Mouse (Mus musculus) midbrain, postnatal 0 days (tissue): ENCODE results near the gene Clstn2. TPM values are rescaled to one million over a fixed set of nuclear protein-coding genes. Genes with fewer than 3 reads are reported as not detected.

ENCODE experiments used
- ATAC-seq: fragments of 200-750 bp; cut with Nextera tagmentation; 2 replicates; pipeline ENCODE4 v1.8.0; 2017; ENCODE audit warnings: moderate number of reproducible peaks, mild to moderate bottlenecking, moderate TSS enrichment, moderate library complexity; ENCODE audit not compliant: low FRiP score
- DNase-seq: peaks from one replicate; pipeline ENCODE4 v3.0.0-alpha.2; 2015; ENCODE audit warnings: low spot score
- H3K27ac ChIP-seq: fragments of 300-500 bp; sonication (generic); 2 replicates; pipeline ENCODE4 v1.5.1; 2014; ENCODE audit warnings: low read depth, mild to moderate bottlenecking, low read length, mixed read lengths
- H3K27me3 ChIP-seq: fragments of 300-500 bp; sonication (generic); 2 replicates; pipeline ENCODE4 v1.6.1; 2014; ENCODE audit warnings: low read length, control low read depth, mixed read lengths; ENCODE audit not compliant: insufficient read depth
- H3K36me3 ChIP-seq: fragments of 300-500 bp; sonication (generic); 2 replicates; pipeline ENCODE4 v1.6.1; 2014; ENCODE audit warnings: low read length, control low read depth, mixed read lengths; ENCODE audit not compliant: insufficient read depth
- H3K4me1 ChIP-seq: fragments of 300-500 bp; sonication (generic); 2 replicates; pipeline ENCODE4 v1.6.1; 2014; ENCODE audit warnings: mild to moderate bottlenecking, control low read depth, antibody characterized with exemption, low read length, mixed read lengths; ENCODE audit not compliant: insufficient read depth
- H3K4me2 ChIP-seq: fragments of 300-500 bp; sonication (generic); 2 replicates; pipeline ENCODE4 v1.6.1; 2014; ENCODE audit warnings: low read depth, mild to moderate bottlenecking, low read length, mixed read lengths; ENCODE audit not compliant: poor library complexity, severe bottlenecking
- H3K4me3 ChIP-seq: fragments of 300-500 bp; sonication (generic); 2 replicates; pipeline ENCODE4 v1.5.1; 2014; ENCODE audit warnings: low read depth, mild to moderate bottlenecking, low read length, moderate library complexity
- H3K9ac ChIP-seq: fragments of 300-500 bp; sonication (generic); replicated peaks from 2 replicates; pipeline ENCODE4 v1.6.1; 2014; ENCODE audit warnings: mild to moderate bottlenecking, low read length, moderate library complexity, mixed read lengths; ENCODE audit not compliant: poor library complexity, severe bottlenecking
- H3K9me3 ChIP-seq: fragments of 300-500 bp; sonication (generic); 2 replicates; pipeline ENCODE4 v1.6.1; 2016; ENCODE audit warnings: low read length, control low read depth
- CTCF ChIP-seq: IDR thresholded peaks from 2 replicates; pipeline ENCODE4 v1.5.1; 2016; ENCODE audit warnings: antibody characterized with exemption, mild to moderate bottlenecking
- WGBS: fragments of 180-500 bp; shearing (Covaris S2); extraction: QIAGEN DNeasy Blood & Tissue Kit; methylation state at CpG from one replicate; pipeline ENCODE4 v1.1.7; 2014; 5-methylcytosine and 5-hydroxymethylcytosine counted together
- polyA plus RNA-seq: library from polyadenylated mRNA; unstranded; fragments of >200 nt; fragmentation: Nextera tagmentation; extraction: Ambion mirVana; gene quantifications from 2 replicates; pipeline ENCODE4 v1.2.1, GENCODE M21; 2015
- total RNA-seq: library from RNA; depleted of rRNA; stranded (reverse); fragments of >200 nt; gene quantifications from 2 replicates; pipeline ENCODE4 v1.2.3, GENCODE M21; 2014; rRNA removed

Gene Clstn2
- total RNA-seq (45.7 and 52.0 TPM in 2 replicates), polyA plus RNA-seq (9.2 and 9.8 TPM in 2 replicates)

GRCm38 (mm10) chr9:98032573-98033272 lies at the start of gene Clstn2:
Gene Clstn2 (minus strand): TSS chr9:98033181.
- H3K27ac ChIP-seq: peak within 1 kb of the TSS; percentile 47; the same call in 1 of the 2 replicates
- no peaks in the 10 kb centered on the region for H3K9me3 ChIP-seq
- 0 out of 2 replicates have a peak, but pooled peaks cover 3% of the 10 kb centered on the region for H3K27me3 ChIP-seq
- H3K36me3 ChIP-seq: no peaks in the 10 kb centered on the region
- peak; percentile 59 for TF ChIP-seq CTCF
- H3K4me3 ChIP-seq: peak within 1 kb of the TSS; percentile 77
- H3K4me1 ChIP-seq: no peaks in the 10 kb centered on the region
- DNase-seq (peak; percentile 68), ATAC-seq (peak; percentile 88)
- peak within 1 kb of the TSS; percentile 64 for H3K9ac ChIP-seq
- peak within 1 kb of the TSS; percentile 93 for H3K4me2 ChIP-seq
- WGBS: 1% methylated on average over 63 of the region's 73 CpGs

GRCm38 (mm10) chr9:98067767-98068166 lies 34.8 kb upstream of the Clstn2 start:
- Histone ChIP-seq H3K4me2 (no peak overlapping the region), H3K9ac (no peak overlapping the region), H3K36me3 (no peaks in the 10 kb centered on the region), H3K4me1 (no peaks in the 10 kb centered on the region), H3K4me3 (no peak overlapping the region), H3K9me3 (no peaks in the 10 kb centered on the region), H3K27me3 (no peaks in the 10 kb centered on the region), H3K27ac (no peak overlapping the region)
- 92% methylated on average over 5 of the region's 5 CpGs for WGBS
- no peak for DNase-seq
- TF ChIP-seq CTCF: no peak
- no peak for ATAC-seq

- no peaks in the 10 kb centered on the region for H3K4me1 ChIP-seq
- no peak overlapping the region for H3K4me3 ChIP-seq
- no peaks in the 10 kb centered on the region for H3K27me3 ChIP-seq
- no peak overlapping the region for H3K9ac ChIP-seq
- ATAC-seq (no peak), DNase-seq (no peak)
- 76% methylated on average over 3 of the region's 3 CpGs for WGBS
- no peak overlapping the region for H3K4me2 ChIP-seq
- no peak overlapping the region for H3K27ac ChIP-seq
- no peaks in the 10 kb centered on the region for H3K9me3 ChIP-seq
- no peaks in the 10 kb centered on the region for H3K36me3 ChIP-seq
- TF ChIP-seq CTCF: no peak
Observed at GRCm38 (mm10) chr9:98061646-98062045, 28.7 kb upstream of the Clstn2 start.

- no peak for ATAC-seq
Observed at GRCm38 (mm10) chr9:98057291-98057690, 24.3 kb upstream of the Clstn2 start.

GRCm38 (mm10) chr9:98051343-98051742 lies 18.4 kb upstream of the Clstn2 start:
- peak; percentile 49 for DNase-seq

More at GRCm38 (mm10) chr9:98057291-98057690, 24.3 kb upstream of the Clstn2 start:
- Histone ChIP-seq H3K4me2 (no peak overlapping the region), H3K27me3 (no peaks in the 10 kb centered on the region), H3K4me1 (no peaks in the 10 kb centered on the region), H3K27ac (no peak overlapping the region), H3K4me3 (no peak overlapping the region), H3K9ac (no peak overlapping the region), H3K36me3 (no peaks in the 10 kb centered on the region), H3K9me3 (no peaks in the 10 kb centered on the region)
- WGBS: 82% methylated on average over 2 of the region's 2 CpGs
- no peak for TF ChIP-seq CTCF
- no peak for DNase-seq

GRCm38 (mm10) chr9:98033273-98033855 lies 383 bp upstream of the Clstn2 start:
- no peaks in the 10 kb centered on the region for H3K4me1 ChIP-seq
- peak overlapping the region; percentile 47; the same call in 1 of the 2 replicates for H3K27ac ChIP-seq
- H3K9ac ChIP-seq: peak overlapping the region; percentile 64
- ATAC-seq (peak; percentile 75), DNase-seq (peak; percentile 67)
- peak overlapping the region; percentile 77 for H3K4me3 ChIP-seq
- WGBS: 1% methylated on average over 35 of the region's 38 CpGs
- H3K27me3 ChIP-seq: 0 out of 2 replicates have a peak, but pooled peaks cover 3% of the 10 kb centered on the region
- no peaks in the 10 kb centered on the region for H3K9me3 ChIP-seq
- TF ChIP-seq CTCF: peak; percentile 63
- peak overlapping the region; percentile 93 for H3K4me2 ChIP-seq
- no peaks in the 10 kb centered on the region for H3K36me3 ChIP-seq

More at GRCm38 (mm10) chr9:98051343-98051742, 18.4 kb upstream of the Clstn2 start:
- H3K9ac ChIP-seq: no peak overlapping the region
- H3K27ac ChIP-seq: no peak overlapping the region
- peak overlapping the region; percentile 33 for H3K4me2 ChIP-seq
- ATAC-seq: no peak
- H3K27me3 ChIP-seq: no peaks in the 10 kb centered on the region
- H3K4me1 ChIP-seq: no peaks in the 10 kb centered on the region
- 49% methylated on average over 12 of the region's 12 CpGs for WGBS
- H3K36me3 ChIP-seq: no peaks in the 10 kb centered on the region
- H3K4me3 ChIP-seq: no peak overlapping the region
- TF ChIP-seq CTCF: no peak
- no peaks in the 10 kb centered on the region for H3K9me3 ChIP-seq
